17 mouse cellular contexts compared by ENCODE assay signal in the genomic region with DNA sequence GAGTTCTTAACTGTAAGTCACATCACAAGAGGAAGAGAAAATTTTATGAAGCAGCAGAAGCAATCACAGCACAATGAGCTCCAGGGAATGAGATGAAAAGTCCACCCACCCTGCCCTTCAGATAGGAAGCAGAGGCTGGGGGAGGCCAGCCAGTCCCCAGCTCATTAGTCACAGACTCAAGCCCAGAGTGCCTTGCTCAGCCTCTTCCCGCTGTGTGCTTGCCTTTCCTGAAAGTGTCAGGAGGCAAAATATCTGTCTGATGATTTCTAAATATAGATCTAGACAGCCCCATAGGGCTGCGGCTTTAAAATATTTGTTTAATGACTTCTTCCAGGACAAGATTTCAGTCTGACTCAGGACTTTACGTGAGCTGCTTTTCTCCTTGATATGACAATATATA. TPM values are rescaled to one million over a fixed set of nuclear protein-coding genes. Genes with fewer than 3 reads are reported as not detected.
DNase-seq lines count a peak whose midpoint lies in the region; ATAC-seq and TF ChIP-seq lines count a peak whose summit lies in the region.
"Had no signal": no experiment of that assay in that cellular context is flagged by ENCODE, and none has a peak within 500 bp of the region (broad histone marks: within the 10 kb centered on the region; RNA-seq: fewer than 3 reads in every experiment).

No protein-coding gene starts in this region.

- H3K4me3 ChIP-seq in forebrain, embryonic 10.5 days = no peak overlapping the region
- no peak overlapping the region for H3K4me3 ChIP-seq in forebrain, postnatal 0 days (ENCODE audit: low read depth, low read length)
- H3K4me3 ChIP-seq in heart, adult 2 months = no peak overlapping the region
- no peak overlapping the region for H3K4me3 ChIP-seq in hindbrain, embryonic 16.5 days (ENCODE audit: low read length)
- H3K4me3 ChIP-seq in intestine, embryonic 15.5 days (replicated peaks) = no peak overlapping the region
- H3K4me3 ChIP-seq: limb, embryonic 15.5 days had no signal

- H3K9ac ChIP-seq in forebrain, postnatal 0 days = no peak overlapping the region
- no peak overlapping the region for H3K9ac ChIP-seq in heart, adult 2 months (ENCODE audit: low read depth, low read length)
- H3K9ac ChIP-seq in hindbrain, embryonic 16.5 days (ENCODE audit: low read depth, low read length) = no peak overlapping the region
- no peak overlapping the region for H3K9ac ChIP-seq in intestine, embryonic 15.5 days
- H3K9ac ChIP-seq: limb, embryonic 15.5 days; liver, postnatal 0 days had no signal

- TF ChIP-seq EP300 in heart, adult 2 months (IDR thresholded peaks at IDR 0.05; ENCODE audit: insufficient read depth, low read depth, low read length) = no peak

- no peak overlapping the region for H3K4me2 ChIP-seq in forebrain, postnatal 0 days (ENCODE audit: low read depth)
- H3K4me2 ChIP-seq in hindbrain, embryonic 16.5 days (ENCODE audit: low read length) = no peak overlapping the region
- H3K4me2 ChIP-seq in intestine, embryonic 15.5 days (replicated peaks) = no peak overlapping the region
- H3K4me2 ChIP-seq: limb, embryonic 15.5 days had no signal

- intact Hi-C loops in heart, adult 2 months (cut with DNase I) = no loop called here

- ATAC-seq in forebrain, postnatal 0 days = no peak
- ATAC-seq in hindbrain, embryonic 16.5 days = peak; percentile 48; the same call in 1 of the 2 replicates
- ATAC-seq in intestine, embryonic 15.5 days = no peak
- ATAC-seq: intestine, postnatal 0 days; liver, postnatal 0 days had no signal

- no peak for TF ChIP-seq POLR2A in heart, adult 2 months (IDR thresholded peaks at IDR 0.05; ENCODE audit: insufficient read depth, low read depth, low read length)

- TF ChIP-seq CTCF in forebrain, postnatal 0 days (IDR thresholded peaks at IDR 0.05; ENCODE audit: low read depth) = no peak
- TF ChIP-seq CTCF in heart, adult 2 months (IDR thresholded peaks at IDR 0.05) = no peak

- 0 out of 2 replicates have a peak overlapping the region, but pooled peaks have one; percentile 25 for H3K27ac ChIP-seq in forebrain, embryonic 10.5 days
- no peak overlapping the region for H3K27ac ChIP-seq in forebrain, postnatal 0 days (ENCODE audit: low read depth, low read length)
- H3K27ac ChIP-seq in heart, adult 2 months = no peak overlapping the region
- no peak overlapping the region for H3K27ac ChIP-seq in hindbrain, embryonic 16.5 days (ENCODE audit: low read depth, low read length)
- no peak overlapping the region for H3K27ac ChIP-seq in intestine, embryonic 15.5 days
- H3K27ac ChIP-seq: limb, embryonic 15.5 days; stomach, postnatal 0 days had no signal

- H3K36me3 ChIP-seq in forebrain, embryonic 10.5 days (replicated peaks) = no peaks in the 10 kb centered on the region
- H3K36me3 ChIP-seq in forebrain, postnatal 0 days (ENCODE audit: insufficient read depth) = no peaks in the 10 kb centered on the region
- no peaks in the 10 kb centered on the region for H3K36me3 ChIP-seq in heart, adult 2 months (ENCODE audit: control insufficient read depth, insufficient read depth, low read length)
- no peaks in the 10 kb centered on the region for H3K36me3 ChIP-seq in hindbrain, embryonic 16.5 days (ENCODE audit: control insufficient read depth, insufficient read depth, low read length)
- no peaks in the 10 kb centered on the region for H3K36me3 ChIP-seq in intestine, embryonic 15.5 days
- H3K36me3 ChIP-seq: limb, embryonic 15.5 days had no signal

- H3K79me2 ChIP-seq in heart, adult 2 months (replicated peaks; ENCODE audit: control insufficient read depth, insufficient read depth, low read length) = no peaks in the 10 kb centered on the region

- H3K4me1 ChIP-seq in forebrain, embryonic 10.5 days = peaks cover 52% of the 10 kb centered on the region
- 0 out of 2 replicates have a peak, but pooled peaks cover 6% of the 10 kb centered on the region for H3K4me1 ChIP-seq in forebrain, postnatal 0 days (ENCODE audit: insufficient read depth)
- H3K4me1 ChIP-seq in heart, adult 2 months (ENCODE audit: control insufficient read depth, insufficient read depth, low read length) = no peaks in the 10 kb centered on the region
- peaks cover 10% of the 10 kb centered on the region for H3K4me1 ChIP-seq in hindbrain, embryonic 16.5 days (ENCODE audit: control insufficient read depth, insufficient read depth, low read depth, low read length)
- no peaks in the 10 kb centered on the region for H3K4me1 ChIP-seq in intestine, embryonic 15.5 days (replicated peaks)

- no peaks in the 10 kb centered on the region for H3K27me3 ChIP-seq in forebrain, embryonic 10.5 days (ENCODE audit: poor library complexity, severe bottlenecking)
- H3K27me3 ChIP-seq in forebrain, postnatal 0 days (ENCODE audit: insufficient read depth, low read length) = no peaks in the 10 kb centered on the region
- no peaks in the 10 kb centered on the region for H3K27me3 ChIP-seq in heart, adult 2 months (ENCODE audit: control insufficient read depth, insufficient read depth, low read length)
- no peaks in the 10 kb centered on the region for H3K27me3 ChIP-seq in hindbrain, embryonic 16.5 days (replicated peaks; ENCODE audit: control insufficient read depth, insufficient read depth, low read length)
- H3K27me3 ChIP-seq in intestine, embryonic 15.5 days (replicated peaks) = no peaks in the 10 kb centered on the region
- H3K27me3 ChIP-seq: limb, embryonic 15.5 days had no signal

- H3K9me3 ChIP-seq in forebrain, embryonic 10.5 days = no peaks in the 10 kb centered on the region
- no peaks in the 10 kb centered on the region for H3K9me3 ChIP-seq in forebrain, postnatal 0 days (ENCODE audit: low read length)
- H3K9me3 ChIP-seq in hindbrain, embryonic 16.5 days (ENCODE audit: control insufficient read depth, low read length) = no peaks in the 10 kb centered on the region
- H3K9me3 ChIP-seq in intestine, embryonic 15.5 days = no peaks in the 10 kb centered on the region
- H3K9me3 ChIP-seq: limb, embryonic 15.5 days had no signal

- no peak for DNase-seq in forebrain, embryonic 10.5 days (ENCODE audit: extremely low spot score, low spot score)
- DNase-seq in forebrain, postnatal 0 days = no peak
- DNase-seq in heart, postnatal 4 days = peak; percentile 5
- DNase-seq in heart, adult 2 months = no peak
- peak; percentile 32 for DNase-seq in 3T3-L1 (ENCODE audit: low read depth, low spot score)
- DNase-seq in cerebellum, postnatal 4 days (ENCODE audit: low spot score in 2 of 2) = no peak
- DNase-seq: adrenal gland, postnatal 36 days; cerebellum, postnatal 14 days; kidney, postnatal 14 days; liver, postnatal 0 days; lung, postnatal 4 days; thymus, postnatal 14 days had no signal

- 81% methylated on average over 3 of the region's 3 CpGs for WGBS in forebrain, embryonic 10.5 days
- WGBS in forebrain, postnatal 0 days = 56% methylated on average over 3 of the region's 3 CpGs
- 11% methylated on average over 3 of the region's 3 CpGs for WGBS in heart, adult 2 months
- 44% methylated on average over 3 of the region's 3 CpGs for WGBS in hindbrain, embryonic 16.5 days
- WGBS in intestine, embryonic 15.5 days = 17% methylated on average over 3 of the region's 3 CpGs

RNA-seq across cellular contexts. Expression of gene Amer2, which starts 54.8 kb away (rescaled TPM):
- polyA plus RNA-seq in forebrain, embryonic 10.5 days (2016; fragmentation: Nextera tagmentation; extraction: Ambion mirVana) = 7.7 and 9.6 TPM in 2 replicates
- 31.6 and 42.2 TPM in 2 replicates for total RNA-seq in forebrain, postnatal 0 days (2014; rRNA removed)
- 14.4 and 28.7 TPM in 2 replicates for polyA plus RNA-seq in forebrain, postnatal 0 days (2015; fragmentation: Nextera tagmentation; extraction: Ambion mirVana)
- under 1 TPM; 0.07 to 0.10 TPM for total RNA-seq in heart, postnatal 4 days (2021)
- total RNA-seq in heart, adult 2 months (2021) = not detected
- 0.02 TPM in 1 of 2 replicates, not detected in the other for polyA plus RNA-seq in heart, adult 2 months (2012; rRNA removed)
- 19.3 and 21.2 TPM in 2 replicates for polyA plus RNA-seq in hindbrain, embryonic 16.5 days (2015; fragmentation: Nextera tagmentation; extraction: Ambion mirVana)
- 1.5 TPM in 2 replicates for polyA plus RNA-seq in intestine, embryonic 15.5 days (2015; fragmentation: Nextera tagmentation; extraction: Ambion mirVana)

Comparison
In these comparisons a context has a peak if more than half of its experiments do, and no peak if none do; other contexts are left out.
1. DNase-seq: peak in heart, postnatal 4 days (single experiment) and 3T3-L1 (single experiment); none in forebrain, embryonic 10.5 days (single experiment), forebrain, postnatal 0 days (single experiment), heart, adult 2 months (0 of 2) and cerebellum, postnatal 4 days (0 of 2).